Mouse (Mus musculus) brown adipose tissue, adult 24 weeks (tissue): ENCODE data around the gene Vps41. TPM values are rescaled to one million over a fixed set of nuclear protein-coding genes. Genes with fewer than 3 reads are reported as not detected.

Experiments used
- H3K27ac ChIP-seq: fragments of 200-500 bp; replicated peaks from 2 replicates; pipeline ENCODE4 v1.5.1; 2012; ENCODE audit warnings: low read depth, mild to moderate bottlenecking, low read length
- H3K4me1 ChIP-seq: fragments of 200-500 bp; 2 replicates; pipeline ENCODE4 v1.6.1; 2012; ENCODE audit warnings: low read length, mixed read lengths; ENCODE audit not compliant: control insufficient read depth, insufficient read depth, insufficient read length
- H3K4me3 ChIP-seq: fragments of 200-500 bp; 2 replicates; pipeline ENCODE4 v1.5.1; 2012; ENCODE audit warnings: low read depth, mild to moderate bottlenecking, low read length, moderate library complexity; ENCODE audit not compliant: insufficient read depth
- polyA plus RNA-seq: library from polyadenylated mRNA; stranded (reverse); fragments of >200 nt; gene quantifications from 2 replicates; pipeline ENCODE4 v1.2.4, GENCODE M21; 2012; ENCODE audit not compliant: missing spikeins, insufficient read depth, insufficient read length

Gene Vps41
- polyA plus RNA-seq, 1 experiment: 42.3 TPM

- H3K27ac ChIP-seq: no peak overlapping the region
- H3K4me3 ChIP-seq: no peak overlapping the region
- H3K4me1 ChIP-seq: no peaks in the 10 kb centered on the region
These were observed 175.8 kb downstream of the Vps41 start for GRCm38 (mm10) chr13:18892910-18893309.

GRCm38 (mm10) chr13:18896789-18897188 is 179.7 kb downstream of the Vps41 start:
- H3K4me1 ChIP-seq: no peaks in the 10 kb centered on the region
- H3K4me3 ChIP-seq: no peak overlapping the region
- no peak overlapping the region for H3K27ac ChIP-seq

GRCm38 (mm10) chr13:18903623-18904022 is 186.5 kb downstream of the Vps41 start:
- Histone ChIP-seq H3K4me1 (no peaks in the 10 kb centered on the region), H3K27ac (no peak overlapping the region), H3K4me3 (no peak overlapping the region)

GRCm38 (mm10) chr13:18914774-18915173 is 197.7 kb downstream of the Vps41 start:
- Histone ChIP-seq H3K27ac (no peak overlapping the region), H3K4me3 (no peak overlapping the region)

More at GRCm38 (mm10) chr13:18914774-18915173, 197.7 kb downstream of the Vps41 start:
- H3K4me1 ChIP-seq: no peaks in the 10 kb centered on the region

Other genes with a start within 250 kb of the Vps41 start
- gene Amph, start 230.9 kb downstream of the Vps41 start, polyA plus RNA-seq: 0.50 and 0.59 TPM in 2 replicates